Mouse (Mus musculus) testis, adult 2 months (tissue): ENCODE measurements around the gene Bace1.

Source experiments
- CTCF ChIP-seq: fragments of 200-500 bp; IDR thresholded peaks from 2 replicates; pipeline ENCODE4 v1.5.1; 2012; ENCODE audit warnings: low read depth, mild to moderate bottlenecking, inconsistent platforms, low read length, moderate library complexity; ENCODE audit not compliant: control insufficient read depth, insufficient read depth, insufficient replicate concordance
- POLR2A ChIP-seq: fragments of 200-500 bp; IDR thresholded peaks from 2 replicates; pipeline ENCODE4 v1.6.1; 2012; ENCODE audit warnings: low read depth, mild to moderate bottlenecking, inconsistent platforms, low read length, moderate library complexity; ENCODE audit not compliant: control insufficient read depth

- no peak for TF ChIP-seq POLR2A
- no peak for TF ChIP-seq CTCF
Measured at GRCm38 (mm10) chr9:45811946-45812345, 26.4 kb upstream of the Bace1 start.
